Mouse (Mus musculus) brain, embryonic 14.5 days (tissue): ENCODE data around the gene Tmem104.

Experiments used
- CTCF ChIP-seq: fragments of 200-500 bp; IDR thresholded peaks from 2 replicates; pipeline ENCODE4 v1.5.1; 2012; ENCODE audit warnings: inconsistent platforms, mild to moderate bottlenecking, moderate library complexity, borderline replicate concordance; ENCODE audit not compliant: insufficient read depth, insufficient read length; ENCODE audit errors: extremely low read depth
- POLR2A ChIP-seq: fragments of 200-500 bp; IDR thresholded peaks from 2 replicates; pipeline ENCODE4 v1.6.1; 2012; ENCODE audit warnings: mild to moderate bottlenecking, inconsistent platforms, borderline replicate concordance; ENCODE audit not compliant: poor library complexity, insufficient read depth, insufficient read length, severe bottlenecking; ENCODE audit errors: extremely low read depth

- TF ChIP-seq CTCF: no peak
- no peak for TF ChIP-seq POLR2A
Measured at GRCm38 (mm10) chr11:115172825-115173287, 14.4 kb upstream of the Tmem104 start.
